Mouse (Mus musculus): Measurements from ENCODE around the gene Scai. TPM values are rescaled to one million over a fixed set of nuclear protein-coding genes. Genes with fewer than 3 reads are reported as not detected.

The Scai gene
- polyA plus RNA-seq, 1 experiment from 2014 or later, result 19.0 TPM

- peak overlapping the region; percentile 71 for H3K4me2 ChIP-seq (replicated peaks)
- H3K36me3 ChIP-seq, result 0 out of 2 replicates have a peak, but pooled peaks cover 4% of the 10 kb centered on the region
- H3K27ac ChIP-seq, result peak overlapping the region; percentile 98
- H3K4me1 ChIP-seq, result peaks cover 8% of the 10 kb centered on the region; the same call in 1 of the 2 replicates
- no peaks in the 10 kb centered on the region for H3K9me3 ChIP-seq
- WGBS, result under 1% methylated on average over 39 of the region's 39 CpGs
- H3K4me3 ChIP-seq, result peak overlapping the region; percentile 95
- H3K9ac ChIP-seq, result peak overlapping the region; percentile 95
- ATAC-seq (ENCODE audit: insufficient number of reproducible peaks, insufficient read depth, low FRiP score, low TSS enrichment), result peak; percentile 91
- H3K27me3 ChIP-seq, result no peaks in the 10 kb centered on the region
Observed at GRCm38 (mm10) chr2:39189961-39190560, 473 bp downstream of the Scai start.

GRCm38 (mm10) chr2:39185942-39186341 lies 4.6 kb downstream of the Scai start:
- H3K9me3 ChIP-seq, result no peaks in the 10 kb centered on the region
- no peak overlapping the region for H3K27ac ChIP-seq
- no peak for ATAC-seq (ENCODE audit: insufficient number of reproducible peaks, insufficient read depth, low FRiP score, low TSS enrichment)
- peaks cover 18% of the 10 kb centered on the region for H3K36me3 ChIP-seq
- H3K4me2 ChIP-seq (replicated peaks), result no peak overlapping the region
- H3K4me3 ChIP-seq, result no peak overlapping the region
- H3K27me3 ChIP-seq, result no peaks in the 10 kb centered on the region
- 81% methylated on average over 3 of the region's 3 CpGs for WGBS
- H3K4me1 ChIP-seq, result peaks cover 7% of the 10 kb centered on the region; the same call in 1 of the 2 replicates
- no peak overlapping the region for H3K9ac ChIP-seq

GRCm38 (mm10) chr2:39183587-39183986 lies 6.9 kb downstream of the Scai start:
- no peak for ATAC-seq (ENCODE audit: insufficient number of reproducible peaks, insufficient read depth, low FRiP score, low TSS enrichment)
- no peaks in the 10 kb centered on the region for H3K9me3 ChIP-seq
- no peaks in the 10 kb centered on the region for H3K27me3 ChIP-seq
- no peak overlapping the region for H3K9ac ChIP-seq
- no peak overlapping the region for H3K27ac ChIP-seq
- H3K4me2 ChIP-seq (replicated peaks), result no peak overlapping the region
- peaks cover 27% of the 10 kb centered on the region for H3K36me3 ChIP-seq
- H3K4me3 ChIP-seq, result no peak overlapping the region
- H3K4me1 ChIP-seq, result peaks cover under 1% of the 10 kb centered on the region; the same call in 1 of the 2 replicates
- whole genome bisulfite sequencing, result 85% methylated on average over 2 of the region's 2 CpGs

GRCm38 (mm10) chr2:39160996-39161395 lies 29.5 kb downstream of the Scai start:
- 85% methylated on average over 1 of the region's 1 CpGs for WGBS

GRCm38 (mm10) chr2:39157916-39158315 lies 32.6 kb downstream of the Scai start:
- H3K9ac ChIP-seq, result no peak overlapping the region
- no peaks in the 10 kb centered on the region for H3K9me3 ChIP-seq
- H3K36me3 ChIP-seq, result peaks cover 4% of the 10 kb centered on the region; the same call in 1 of the 2 replicates
- 72% methylated on average over 1 of the region's 1 CpGs for WGBS
- no peak overlapping the region for H3K4me2 ChIP-seq (replicated peaks)
- H3K27me3 ChIP-seq, result no peaks in the 10 kb centered on the region
- ATAC-seq (ENCODE audit: insufficient number of reproducible peaks, insufficient read depth, low FRiP score, low TSS enrichment), result no peak
- H3K4me1 ChIP-seq, result no peaks in the 10 kb centered on the region
- no peak overlapping the region for H3K27ac ChIP-seq
- no peak overlapping the region for H3K4me3 ChIP-seq

More at GRCm38 (mm10) chr2:39160996-39161395, 29.5 kb downstream of the Scai start:
- Histone ChIP-seq H3K4me2 (replicated peaks) (no peak overlapping the region), H3K4me1 (no peaks in the 10 kb centered on the region), H3K27ac (no peak overlapping the region), H3K9ac (no peak overlapping the region), H3K36me3 (no peaks in the 10 kb centered on the region), H3K9me3 (no peaks in the 10 kb centered on the region), H3K4me3 (no peak overlapping the region), H3K27me3 (no peaks in the 10 kb centered on the region)
- ATAC-seq (ENCODE audit: insufficient number of reproducible peaks, insufficient read depth, low FRiP score, low TSS enrichment), result no peak

- Histone ChIP-seq H3K4me3 (no peak overlapping the region), H3K36me3 (peaks cover 4% of the 10 kb centered on the region; the same call in 1 of the 2 replicates), H3K4me1 (no peaks in the 10 kb centered on the region), H3K4me2 (replicated peaks) (no peak overlapping the region), H3K9ac (no peak overlapping the region), H3K27me3 (no peaks in the 10 kb centered on the region), H3K27ac (no peak overlapping the region), H3K9me3 (no peaks in the 10 kb centered on the region)
- ATAC-seq (ENCODE audit: insufficient number of reproducible peaks, insufficient read depth, low FRiP score, low TSS enrichment), result no peak
- 77% methylated on average over 1 of the region's 1 CpGs for WGBS
Observed at GRCm38 (mm10) chr2:39156821-39157220, 33.7 kb downstream of the Scai start.

- Histone ChIP-seq H3K4me2 (replicated peaks) (no peak overlapping the region), H3K4me3 (no peak overlapping the region), H3K27ac (no peak overlapping the region), H3K4me1 (no peaks in the 10 kb centered on the region), H3K9me3 (no peaks in the 10 kb centered on the region), H3K9ac (no peak overlapping the region), H3K36me3 (peaks cover 8% of the 10 kb centered on the region; the same call in 1 of the 2 replicates), H3K27me3 (no peaks in the 10 kb centered on the region)
- no peak for ATAC-seq (ENCODE audit: insufficient number of reproducible peaks, insufficient read depth, low FRiP score, low TSS enrichment)
- 72% methylated on average over 2 of the region's 2 CpGs for WGBS
Observed at GRCm38 (mm10) chr2:39150943-39151342, 39.6 kb downstream of the Scai start.

- Histone ChIP-seq H3K27ac (no peak overlapping the region), H3K4me1 (no peaks in the 10 kb centered on the region), H3K4me3 (no peak overlapping the region), H3K4me2 (replicated peaks) (no peak overlapping the region), H3K9me3 (no peaks in the 10 kb centered on the region), H3K9ac (no peak overlapping the region), H3K27me3 (no peaks in the 10 kb centered on the region), H3K36me3 (0 out of 2 replicates have a peak, but pooled peaks cover 4% of the 10 kb centered on the region)
- ATAC-seq (ENCODE audit: insufficient number of reproducible peaks, insufficient read depth, low FRiP score, low TSS enrichment), result no peak
- WGBS, result 60% methylated on average over 2 of the region's 2 CpGs
Observed at GRCm38 (mm10) chr2:39148075-39148474, 42.5 kb downstream of the Scai start.

- ATAC-seq (ENCODE audit: insufficient number of reproducible peaks, insufficient read depth, low FRiP score, low TSS enrichment), result no peak
- no peak overlapping the region for H3K9ac ChIP-seq
Observed at GRCm38 (mm10) chr2:39146469-39146868, 44.1 kb downstream of the Scai start.

GRCm38 (mm10) chr2:39142357-39142948 lies 48.1 kb downstream of the Scai start:
- Histone ChIP-seq H3K36me3 (no peaks in the 10 kb centered on the region), H3K27me3 (no peaks in the 10 kb centered on the region), H3K9ac (no peak overlapping the region), H3K4me1 (no peaks in the 10 kb centered on the region), H3K4me3 (no peak overlapping the region), H3K9me3 (no peaks in the 10 kb centered on the region), H3K4me2 (replicated peaks) (no peak overlapping the region), H3K27ac (no peak overlapping the region)
- 87% methylated on average over 3 of the region's 3 CpGs for WGBS
- ATAC-seq (ENCODE audit: insufficient number of reproducible peaks, insufficient read depth, low FRiP score, low TSS enrichment), result no peak

More at GRCm38 (mm10) chr2:39146469-39146868, 44.1 kb downstream of the Scai start:
- no peak overlapping the region for H3K4me2 ChIP-seq (replicated peaks)
- no peaks in the 10 kb centered on the region for H3K27me3 ChIP-seq
- no peak overlapping the region for H3K4me3 ChIP-seq
- 0 out of 2 replicates have a peak, but pooled peaks cover 4% of the 10 kb centered on the region for H3K36me3 ChIP-seq
- H3K27ac ChIP-seq, result no peak overlapping the region
- H3K9me3 ChIP-seq, result no peaks in the 10 kb centered on the region
- WGBS, result 94% methylated on average over 1 of the region's 1 CpGs
- H3K4me1 ChIP-seq, result no peaks in the 10 kb centered on the region

- 89% methylated on average over 7 of the region's 7 CpGs for WGBS
- Histone ChIP-seq H3K4me1 (no peaks in the 10 kb centered on the region), H3K9me3 (no peaks in the 10 kb centered on the region), H3K4me2 (replicated peaks) (no peak overlapping the region), H3K4me3 (no peak overlapping the region), H3K9ac (no peak overlapping the region), H3K27me3 (no peaks in the 10 kb centered on the region), H3K36me3 (no peaks in the 10 kb centered on the region), H3K27ac (no peak overlapping the region)
- ATAC-seq (ENCODE audit: insufficient number of reproducible peaks, insufficient read depth, low FRiP score, low TSS enrichment), result no peak
Observed at GRCm38 (mm10) chr2:39140586-39141455, 49.7 kb downstream of the Scai start.
